Mouse (Mus musculus) cerebellum, postnatal 10 days (tissue): ENCODE measurements around the gene Dcaf6.

Source experiments
- DNase-seq, 2 experiments: peaks; one replicate each; pipeline ENCODE4 v3.0.0; 2021; ENCODE audit warnings: mixed read lengths in 2 of 2

Dcaf6 gene

DNA sequence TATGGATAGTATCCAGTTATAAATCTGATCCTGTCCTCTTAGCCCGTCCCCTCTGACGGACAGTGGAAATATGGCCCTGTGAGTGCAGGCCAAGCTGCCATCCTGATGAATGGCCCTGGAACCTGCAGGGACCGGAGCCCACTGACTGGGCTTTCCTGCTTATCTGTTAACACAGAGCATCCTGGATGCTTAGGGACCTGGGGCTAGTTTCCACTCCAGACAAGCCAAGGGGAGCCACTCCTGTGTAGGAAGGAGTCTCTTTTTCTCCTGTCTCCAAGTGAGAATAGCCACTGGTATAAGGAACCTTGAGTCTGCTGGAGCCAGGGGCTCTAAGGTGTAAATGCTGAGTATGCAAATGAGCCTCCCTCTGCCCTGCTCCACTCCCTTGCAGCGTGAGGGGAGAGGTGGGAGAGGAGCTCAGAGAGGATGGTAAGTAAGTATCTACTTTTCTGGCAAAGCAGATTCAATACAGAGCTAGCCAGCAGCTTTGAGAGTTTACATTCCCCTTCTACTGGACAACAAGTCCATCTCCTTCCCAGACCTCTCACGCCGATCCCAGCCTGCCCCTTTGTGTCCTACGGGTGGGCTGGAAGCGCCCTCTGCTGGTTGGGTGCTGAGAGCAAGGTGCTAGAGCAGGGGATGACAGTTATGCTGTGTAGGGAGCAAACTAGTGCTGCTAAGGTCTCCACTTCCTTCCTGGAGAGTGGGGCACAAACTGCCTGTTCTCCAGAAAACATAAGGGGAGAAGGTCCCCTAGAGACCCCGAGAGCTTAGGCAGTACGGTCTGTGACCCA, 139.9 kb downstream of the Dcaf6 start:
- DNase-seq, result peak; percentile 87 to 88

DNA sequence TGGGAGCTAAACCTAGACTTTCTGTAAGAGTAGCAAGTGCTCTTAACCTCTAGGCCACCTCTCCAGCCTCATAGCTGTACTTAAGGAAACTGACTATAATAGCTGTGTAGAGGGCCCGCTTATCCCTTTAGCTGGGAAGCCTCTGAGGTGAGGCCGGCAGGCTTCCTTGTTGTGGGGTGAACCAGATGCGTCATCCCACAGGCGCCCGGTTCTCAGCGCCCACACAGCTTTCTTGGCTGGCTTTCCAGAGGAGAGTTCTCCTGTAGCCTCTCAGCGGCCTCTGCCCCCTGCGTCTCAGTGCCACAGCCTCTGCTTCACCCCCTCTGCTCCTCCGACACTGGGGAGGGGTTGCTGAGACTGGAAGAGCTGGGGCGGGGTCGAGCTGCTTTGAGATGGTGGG, 143.9 kb downstream of the Dcaf6 start:
- no peak for DNase-seq

DNA sequence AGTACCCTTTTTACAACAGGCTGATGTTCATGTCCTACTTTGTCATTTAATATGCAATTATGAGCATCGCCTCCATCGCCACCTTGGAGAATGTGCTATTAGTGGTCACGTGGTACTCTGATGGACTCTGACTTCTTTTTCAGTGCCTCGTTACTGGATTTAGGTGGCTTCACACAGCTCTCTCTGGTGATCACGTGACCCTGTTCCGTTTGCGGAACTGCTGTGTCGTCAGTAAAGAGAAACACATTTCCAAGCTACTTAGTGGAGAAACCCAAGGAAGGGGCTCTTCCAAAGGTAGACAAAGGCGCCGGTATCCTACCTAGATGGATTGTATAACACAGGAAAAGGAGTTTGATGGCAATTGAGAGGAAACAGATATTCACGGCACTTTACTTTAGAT, 152.1 kb downstream of the Dcaf6 start:
- no peak for DNase-seq

DNA sequence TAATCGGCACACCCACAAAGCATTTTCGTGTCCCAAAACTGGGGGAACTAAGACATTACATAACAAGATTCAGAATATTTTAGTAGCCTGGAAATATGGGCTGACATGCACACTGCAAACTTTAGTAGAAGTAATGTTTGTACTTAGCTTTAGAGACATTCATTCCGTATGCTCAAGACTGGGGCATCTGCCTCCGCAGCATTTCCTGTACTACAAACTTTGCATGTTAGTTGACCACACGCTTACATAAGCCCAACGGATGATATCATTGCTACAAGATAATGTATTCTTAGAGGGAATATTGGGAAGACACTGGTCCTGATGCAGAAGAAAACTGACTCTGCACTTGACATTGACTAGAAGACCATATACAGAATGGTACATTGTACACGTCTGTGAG, 155.9 kb downstream of the Dcaf6 start:
- no peak for DNase-seq

DNA sequence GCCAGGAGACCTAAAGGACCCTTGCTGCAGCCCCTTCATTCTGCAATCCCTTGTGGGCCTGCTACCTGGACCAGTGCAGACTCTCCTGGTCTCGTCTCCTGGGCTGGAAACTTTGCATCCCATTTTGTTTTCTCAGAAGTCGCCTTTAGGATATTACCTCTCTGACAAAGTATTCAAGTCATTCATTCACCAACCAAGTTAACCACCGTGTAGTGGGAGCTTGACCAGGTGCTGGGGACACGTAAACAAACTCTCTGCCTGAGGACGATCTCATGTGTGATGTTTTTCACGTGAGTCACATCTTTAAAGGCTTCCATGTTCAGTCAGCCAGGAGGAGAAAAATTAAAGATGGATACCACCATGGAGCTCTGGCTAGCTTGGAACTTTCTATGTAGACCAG, 157.1 kb downstream of the Dcaf6 start:
- no peak for DNase-seq

DNA sequence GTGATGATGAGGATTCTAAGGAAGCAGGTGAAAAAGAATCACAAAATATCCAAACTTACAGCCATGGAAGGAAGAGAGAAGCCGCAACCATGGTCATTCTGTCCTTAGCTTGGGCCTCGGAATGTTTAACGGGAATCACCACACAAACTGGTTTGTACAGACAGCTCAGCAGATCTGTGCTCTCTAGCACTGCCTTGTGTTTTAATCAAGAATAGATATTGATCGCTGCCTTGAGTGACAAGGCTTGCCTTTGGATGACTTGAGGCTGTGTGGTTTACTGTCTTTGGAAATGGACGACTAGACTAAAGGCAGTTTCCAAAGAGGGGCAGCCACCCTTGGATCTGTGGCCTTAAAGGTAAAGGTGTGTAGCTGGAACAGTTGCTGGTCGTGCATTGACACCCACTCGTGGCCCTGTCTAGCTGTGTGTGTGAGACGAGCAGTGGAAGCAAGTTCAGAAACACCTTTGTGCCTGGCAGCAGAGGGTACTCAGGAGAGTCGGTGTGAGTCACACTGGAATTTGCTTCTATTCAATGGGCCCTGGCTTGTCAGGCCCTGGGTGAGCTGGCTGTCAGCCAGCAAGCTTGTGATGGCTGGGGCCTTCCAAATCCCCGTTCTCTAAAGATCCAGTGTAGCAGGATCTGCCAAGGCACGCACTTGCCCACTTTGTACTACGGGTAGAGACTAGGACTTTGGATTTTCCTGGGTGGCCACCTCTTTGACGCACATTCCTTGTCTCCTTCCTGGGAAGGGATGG, 157.6 kb downstream of the Dcaf6 start:
- DNase-seq, result peak; percentile 42 to 60

DNA sequence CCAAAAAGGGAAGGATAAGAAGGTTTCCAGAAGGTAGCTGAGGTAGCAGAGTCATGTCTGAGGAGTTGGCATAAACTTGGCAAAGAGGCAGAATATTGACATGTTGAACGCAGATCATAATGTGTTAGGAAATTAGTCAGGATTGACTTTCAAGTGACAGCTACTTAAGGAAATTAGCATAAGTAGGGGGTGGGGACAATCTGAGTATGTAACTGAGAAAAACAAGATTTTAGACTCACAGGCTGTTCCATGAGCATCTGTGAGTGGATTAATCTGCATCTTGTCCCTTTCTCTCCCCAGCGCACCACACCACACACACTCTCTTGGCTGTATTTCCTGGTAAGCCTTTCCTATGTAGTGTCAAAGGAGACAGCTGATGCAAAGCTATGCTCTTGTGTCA, 158.7 kb downstream of the Dcaf6 start:
- no peak for DNase-seq

DNA sequence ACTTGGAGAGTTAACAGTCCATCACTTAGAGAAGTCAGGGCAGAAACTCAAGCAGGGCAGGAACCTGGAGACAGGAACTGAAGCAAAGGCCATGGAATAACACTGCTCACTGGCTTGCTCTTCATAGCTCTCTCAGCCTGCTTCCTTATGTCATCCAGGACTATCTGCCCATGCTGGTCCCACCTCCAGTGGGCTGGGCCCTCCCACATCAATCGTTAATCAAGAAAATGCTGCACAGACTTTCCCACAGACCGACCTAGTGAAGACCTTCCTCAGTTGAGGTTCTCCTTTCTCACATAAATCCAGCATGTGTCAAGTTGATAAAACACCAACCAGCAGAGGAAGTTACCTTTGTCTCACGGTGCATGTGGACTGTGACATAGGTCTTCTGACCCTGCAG, 159.2 kb downstream of the Dcaf6 start:
- no peak for DNase-seq

DNA sequence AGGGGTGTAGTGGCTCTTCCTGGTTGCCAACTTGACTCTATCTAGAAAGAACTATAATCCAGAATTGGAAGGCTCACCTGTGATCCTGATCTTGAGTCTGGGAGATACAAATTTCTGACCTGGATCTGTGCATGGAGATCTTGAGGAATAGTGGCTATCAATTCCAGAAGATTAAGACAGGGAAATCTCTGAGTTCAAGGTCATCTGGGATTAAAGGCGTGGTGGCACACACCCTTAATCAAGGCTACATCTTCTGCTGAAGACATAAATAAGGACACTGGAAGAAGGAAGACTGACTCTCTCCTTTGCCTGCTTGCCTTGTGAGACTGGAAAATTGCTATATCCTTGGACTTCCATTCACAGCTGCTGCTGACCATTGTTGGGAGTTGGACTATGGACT, 164.8 kb downstream of the Dcaf6 start, which contains the start of gene Gpr161:
TSS of gene Gpr161 (plus strand) at position 301 of the 400 bp plus-strand sequence.
- no peak for DNase-seq

DNA sequence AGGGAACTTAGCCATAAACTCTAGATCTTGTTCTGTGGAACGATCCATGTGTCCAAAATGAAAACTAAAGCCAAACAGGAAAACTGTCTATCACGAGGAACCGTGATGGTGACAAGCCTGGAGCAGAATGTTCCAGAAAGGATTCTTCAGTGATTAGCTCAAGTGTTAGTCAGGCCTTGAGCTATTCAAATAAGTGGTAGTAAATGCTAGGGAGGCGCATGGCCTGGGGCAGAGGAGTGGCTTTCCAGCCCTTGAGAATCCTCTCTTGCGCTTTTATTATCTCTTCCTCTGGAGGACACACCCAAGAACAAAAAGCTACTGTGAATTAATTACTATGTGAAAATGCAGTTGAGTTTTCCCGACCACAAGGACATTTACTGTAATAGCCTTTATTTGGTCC, 168.7 kb downstream of the Dcaf6 start:
- no peak for DNase-seq

DNA sequence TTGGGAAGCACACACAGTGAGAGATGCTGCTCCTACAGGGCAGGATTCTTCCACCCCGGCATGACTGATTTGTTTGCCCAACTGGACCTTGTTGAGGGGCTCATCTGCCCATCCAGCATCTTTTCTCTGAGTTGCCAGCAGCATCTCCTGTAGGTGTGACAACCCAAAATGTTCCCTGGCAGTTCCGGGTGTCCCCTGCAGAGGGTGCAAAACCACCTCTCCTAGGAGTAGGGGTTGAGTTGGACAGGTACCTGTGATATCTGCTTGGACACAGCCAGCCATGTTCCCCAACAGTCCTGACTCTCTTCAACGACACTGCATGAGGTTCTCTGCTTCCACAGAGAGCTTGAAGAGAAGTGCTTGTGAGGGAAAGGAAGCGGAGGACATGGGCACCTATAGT, 170.4 kb downstream of the Dcaf6 start:
- DNase-seq, result peak in 1 of 2 experiments; percentile 25

DNA sequence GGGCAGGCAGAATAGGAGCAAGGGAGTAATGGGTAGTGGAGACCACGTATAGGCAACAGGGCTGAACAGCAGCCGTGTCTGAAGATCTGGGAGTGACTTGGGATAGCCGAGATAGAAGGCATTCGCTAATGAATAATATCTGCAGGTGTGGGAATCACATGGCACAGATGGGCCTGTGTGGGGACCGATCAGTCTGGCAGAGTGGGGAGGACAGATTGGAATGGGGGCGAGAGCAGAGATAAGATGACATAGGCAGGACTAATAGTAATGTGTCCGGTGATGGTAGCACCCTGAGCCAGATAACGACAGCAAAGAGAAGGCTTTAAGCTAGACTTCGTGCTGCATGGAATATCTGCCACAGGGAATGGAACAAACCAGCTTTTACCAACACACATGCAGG, 172.1 kb downstream of the Dcaf6 start:
- no peak for DNase-seq

DNA sequence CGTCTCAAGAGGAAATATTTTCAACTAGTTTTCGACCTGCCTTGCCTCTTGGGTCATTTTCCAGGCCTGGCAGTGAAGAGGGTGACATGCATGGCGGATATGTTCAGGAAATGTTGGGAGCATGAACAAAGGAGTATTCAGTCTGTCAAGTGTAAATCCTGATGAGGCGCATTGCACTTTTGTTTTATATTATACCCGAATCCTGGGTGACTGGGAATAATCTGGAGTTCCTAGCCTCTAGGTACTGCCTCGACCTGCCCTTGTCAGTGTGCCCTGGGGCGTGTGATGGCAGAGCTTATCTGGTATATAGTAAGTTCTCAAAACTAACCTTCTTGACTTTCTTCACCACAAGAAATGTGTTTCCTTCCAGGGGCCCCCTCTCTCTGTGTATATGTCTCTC, 176.2 kb downstream of the Dcaf6 start:
- DNase-seq, result no peak

DNA sequence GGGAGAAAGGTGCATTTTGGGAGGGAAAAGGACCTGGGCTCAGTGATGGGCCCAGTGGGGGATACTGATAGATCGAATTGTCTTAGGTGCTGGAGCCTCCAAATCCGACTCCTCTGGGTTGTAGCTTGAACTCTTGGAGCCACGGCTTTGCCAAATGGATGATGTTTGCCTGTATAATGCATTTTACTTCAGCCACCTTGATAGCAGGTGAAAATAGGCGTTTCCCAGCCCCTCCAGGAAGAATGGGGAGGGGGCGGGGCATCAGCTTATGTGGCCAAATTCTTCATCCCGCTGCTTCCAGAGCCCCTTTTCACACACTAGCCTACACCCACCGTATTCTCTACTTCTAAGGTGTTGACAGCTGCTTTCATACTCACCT, 177.3 kb downstream of the Dcaf6 start:
- DNase-seq, result peak; percentile 8

DNA sequence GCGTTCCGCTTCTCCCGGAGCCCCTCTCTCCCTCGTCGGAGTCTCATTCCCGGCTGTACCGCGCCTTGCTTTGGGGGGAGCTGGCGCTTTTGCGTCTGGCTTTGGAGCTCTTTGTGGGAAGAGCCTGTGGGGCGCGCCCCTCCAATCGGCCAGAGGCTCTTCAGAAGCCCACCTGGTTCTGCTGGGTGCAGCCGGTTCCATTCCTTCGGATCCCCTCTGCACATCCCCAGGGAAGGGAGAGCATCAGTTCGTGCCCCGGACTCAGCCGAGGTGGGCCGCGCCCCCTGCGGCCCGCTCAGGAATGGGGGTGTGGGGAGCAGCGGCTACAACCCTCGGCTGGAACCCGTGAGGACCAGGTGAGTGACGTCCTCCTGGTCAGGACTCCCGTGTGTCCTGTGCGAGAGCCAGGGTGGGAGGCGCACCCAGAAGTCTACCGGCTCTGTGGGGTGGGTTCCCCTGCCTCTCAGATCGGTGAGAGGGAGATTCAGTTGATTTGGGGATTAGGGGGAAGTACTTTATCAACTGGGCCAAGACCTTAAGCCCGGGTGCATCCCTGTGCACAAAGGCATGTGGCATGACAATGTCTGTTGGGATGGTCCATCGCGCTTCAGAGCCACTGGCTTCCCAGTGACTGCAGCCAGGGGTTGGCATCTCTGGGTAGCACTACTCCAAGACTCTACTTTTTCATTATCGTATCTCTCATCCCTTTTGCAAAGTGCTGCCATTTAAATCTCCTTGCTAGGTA, 177.9 kb downstream of the Dcaf6 start:
- DNase-seq, result peak; percentile 21 to 65

DNA sequence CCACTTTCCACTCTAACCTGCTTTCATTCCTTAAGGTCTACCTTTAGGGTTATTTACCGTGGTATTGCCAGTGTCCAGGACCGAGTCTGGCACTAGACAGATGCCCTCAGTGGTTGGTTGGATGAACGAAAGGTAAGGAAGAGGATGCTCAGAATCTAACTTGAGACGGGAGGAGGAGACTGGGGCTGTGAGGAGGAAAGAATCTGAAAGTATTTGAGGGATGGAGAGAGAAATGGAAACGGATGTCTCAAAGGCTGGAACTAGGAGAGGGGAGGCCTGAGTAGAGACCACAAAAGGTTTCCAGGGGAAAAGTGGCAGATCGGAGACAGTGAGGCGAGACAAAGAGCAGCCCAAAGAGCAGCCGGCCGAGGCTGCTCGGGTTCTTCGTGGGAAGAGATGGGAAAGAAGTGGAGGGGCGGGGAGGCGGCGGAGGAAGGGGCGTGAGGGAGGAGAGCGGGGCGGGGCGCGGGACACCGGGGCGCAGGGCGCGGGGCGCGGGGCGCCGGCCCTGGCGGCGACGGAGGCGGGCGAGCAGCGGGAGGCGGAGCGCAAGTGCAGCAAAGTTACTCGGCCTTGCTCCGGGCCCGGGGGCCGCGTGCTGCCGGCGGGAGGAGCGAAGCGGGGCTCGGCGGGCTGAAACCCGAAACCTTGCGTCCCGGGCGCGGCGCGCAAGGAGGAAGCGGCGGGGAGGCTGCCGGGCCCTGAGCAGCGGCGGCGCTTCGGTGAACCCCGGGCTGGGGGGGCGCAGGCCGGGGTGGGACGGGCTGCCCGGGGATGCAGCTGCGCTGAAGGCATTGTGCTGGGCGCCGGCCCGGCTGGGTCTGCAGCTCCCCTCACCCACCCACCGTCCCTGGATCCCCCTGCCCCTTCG, 178.7 kb downstream of the Dcaf6 start:
- DNase-seq, result peak; percentile 68 to 79

DNA sequence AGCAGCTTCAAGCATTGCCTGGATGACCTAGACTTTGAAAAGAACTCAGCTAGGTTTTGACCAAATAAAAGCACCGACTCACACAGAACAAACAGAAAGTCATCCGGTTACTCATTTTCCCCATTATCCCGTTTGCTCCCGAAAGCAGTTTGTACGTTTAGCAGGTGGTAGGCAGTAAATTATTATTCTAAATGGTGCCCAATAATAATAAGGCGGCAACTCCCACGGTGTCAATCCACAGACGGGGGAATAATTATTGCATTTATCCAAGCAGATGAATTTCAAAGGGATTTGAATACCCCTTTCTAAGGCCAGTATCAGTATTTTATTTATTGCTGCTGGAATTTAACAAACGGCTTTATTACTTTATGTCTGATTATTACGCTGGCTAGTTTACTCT, 179.5 kb downstream of the Dcaf6 start:
- DNase-seq, result no peak
